Mouse (Mus musculus) thymus, adult 2 months (tissue): ENCODE data around the gene Cs. TPM values are rescaled to one million over a fixed set of nuclear protein-coding genes. Genes with fewer than 3 reads are reported as not detected.
A peak's percentile ranks its signal among the peaks of the same experiment; 100 is the strongest.

ENCODE experiments used
- DNase-seq: peaks from one replicate; pipeline ENCODE4 v3.0.0; 2021
- H3K27ac ChIP-seq: fragments of 200-500 bp; 2 replicates; pipeline ENCODE4 v1.5.1; 2012; ENCODE audit warnings: low read length, control low read depth; ENCODE audit not compliant: control insufficient read depth, insufficient read depth
- H3K27me3 ChIP-seq: fragments of 200-500 bp; 2 replicates; pipeline ENCODE4 v1.6.1; 2012; ENCODE audit warnings: mild to moderate bottlenecking, low read length, moderate library complexity, mixed read lengths; ENCODE audit not compliant: control insufficient read depth, insufficient read depth
- H3K36me3 ChIP-seq: fragments of 200-500 bp; 2 replicates; pipeline ENCODE4 v1.6.1; 2012; ENCODE audit warnings: mild to moderate bottlenecking, low read length, moderate library complexity; ENCODE audit not compliant: control insufficient read depth, insufficient read depth
- H3K4me1 ChIP-seq: fragments of 200-500 bp; replicated peaks from 2 replicates; pipeline ENCODE4 v1.6.1; 2012; ENCODE audit warnings: low read length; ENCODE audit not compliant: control insufficient read depth, insufficient read depth
- H3K4me3 ChIP-seq: fragments of 200-500 bp; 2 replicates; pipeline ENCODE4 v1.5.1; 2012; ENCODE audit warnings: mild to moderate bottlenecking, low read length, control low read depth, moderate library complexity; ENCODE audit not compliant: control insufficient read depth, insufficient read depth
- CTCF ChIP-seq: fragments of 200-500 bp; IDR thresholded peaks from 2 replicates; pipeline ENCODE4 v1.5.1; 2012; ENCODE audit warnings: mild to moderate bottlenecking, control low read depth, low read length, moderate library complexity, borderline replicate concordance; ENCODE audit not compliant: control insufficient read depth, poor library complexity, insufficient read depth; ENCODE audit errors: extremely low read depth
- POLR2A ChIP-seq: fragments of 200-500 bp; IDR thresholded peaks from 2 replicates; pipeline ENCODE4 v1.6.1; 2012; ENCODE audit warnings: mild to moderate bottlenecking, low read length, control low read depth, moderate library complexity; ENCODE audit not compliant: control insufficient read depth, poor library complexity, insufficient read depth; ENCODE audit errors: extremely low read depth
- WGBS: fragments of 180-500 bp; shearing (Covaris S2); methylation state at CpG from one replicate; pipeline ENCODE4 v1.1.7; 2018; 5-methylcytosine and 5-hydroxymethylcytosine counted together
- polyA plus RNA-seq: library from polyadenylated mRNA; depleted of rRNA; stranded (reverse); fragments of >200 nt; gene quantifications from 2 replicates; pipeline ENCODE4 v1.2.3, GENCODE M21; 2012

The Cs gene
- polyA plus RNA-seq, 1 experiment: 225 TPM

GRCm38 (mm10) chr10:128401638-128402037 lies 64.1 kb downstream of the Cs start:
- H3K27ac ChIP-seq: peak overlapping the region; percentile 12; the same call in 1 of the 2 replicates
- H3K4me3 ChIP-seq: no peak overlapping the region
- H3K4me1 ChIP-seq: 0 out of 2 replicates have a peak, but pooled peaks cover 4% of the 10 kb centered on the region
- H3K27me3 ChIP-seq: no peaks in the 10 kb centered on the region
- H3K36me3 ChIP-seq: no peaks in the 10 kb centered on the region
- no peak for TF ChIP-seq POLR2A
- TF ChIP-seq CTCF: no peak
- no peak for DNase-seq
- 84% methylated on average over 9 of the region's 9 CpGs for WGBS

GRCm38 (mm10) chr10:128403931-128404330 lies 66.4 kb downstream of the Cs start:
- DNase-seq: no peak
- Histone ChIP-seq H3K27ac (no peak overlapping the region), H3K4me1 (peaks cover 9% of the 10 kb centered on the region), H3K4me3 (no peak overlapping the region), H3K36me3 (no peaks in the 10 kb centered on the region), H3K27me3 (no peaks in the 10 kb centered on the region)
- TF ChIP-seq POLR2A: no peak
- TF ChIP-seq CTCF: no peak
- 94% methylated on average over 7 of the region's 7 CpGs for WGBS

GRCm38 (mm10) chr10:128408591-128409535 lies 71.3 kb downstream of the Cs start:
- H3K4me1 ChIP-seq: peaks cover 25% of the 10 kb centered on the region
- peak; percentile 37 for DNase-seq
- peak overlapping the region; percentile 68 for H3K4me3 ChIP-seq
- WGBS: 24% methylated on average over 35 of the region's 35 CpGs
- peak overlapping the region; percentile 3; the same call in 1 of the 2 replicates for H3K27ac ChIP-seq
- H3K36me3 ChIP-seq: no peaks in the 10 kb centered on the region
- H3K27me3 ChIP-seq: no peaks in the 10 kb centered on the region
- TF ChIP-seq CTCF (no peak), POLR2A (no peak)

GRCm38 (mm10) chr10:128409692-128410559 lies 72.4 kb downstream of the Cs start:
- Histone ChIP-seq H3K27ac (peak overlapping the region; percentile 94), H3K4me3 (peak overlapping the region; percentile 68), H3K27me3 (no peaks in the 10 kb centered on the region), H3K36me3 (no peaks in the 10 kb centered on the region), H3K4me1 (peaks cover 25% of the 10 kb centered on the region)
- DNase-seq: peak; percentile 96
- TF ChIP-seq CTCF (peak; percentile 91), POLR2A (peak; percentile 63; the same call in 1 of the 2 replicates)
- 7% methylated on average over 36 of the region's 36 CpGs for WGBS

GRCm38 (mm10) chr10:128410560-128410845 lies 73.0 kb downstream of the Cs start:
- peak; percentile 16 for DNase-seq
- Histone ChIP-seq H3K27ac (peak overlapping the region; percentile 94), H3K27me3 (no peaks in the 10 kb centered on the region), H3K36me3 (no peaks in the 10 kb centered on the region), H3K4me1 (peaks cover 25% of the 10 kb centered on the region), H3K4me3 (peak overlapping the region; percentile 35)
- no peak for TF ChIP-seq CTCF
- no peak for TF ChIP-seq POLR2A
- 11% methylated on average over 4 of the region's 4 CpGs for WGBS

GRCm38 (mm10) chr10:128411211-128412054 lies 73.9 kb downstream of the Cs start, which contains the start of the genes Nabp2 and Rnf41:
Gene Nabp2, minus strand, starts transcription at chr10:128411492.
Gene Rnf41, plus strand, starts transcription at chr10:128411657.
- Histone ChIP-seq H3K27me3 (no peaks in the 10 kb centered on the region), H3K27ac (peak within 1 kb of the TSS; percentile 94), H3K4me1 (peaks cover 25% of the 10 kb centered on the region), H3K36me3 (peaks cover 7% of the 10 kb centered on the region; the same call in 1 of the 2 replicates), H3K4me3 (peak within 1 kb of the TSS; percentile 87)
- WGBS: under 1% methylated on average over 50 of the region's 50 CpGs
- peak; percentile 98 for DNase-seq
- TF ChIP-seq POLR2A: peak; percentile 96
- 0 out of 2 replicates have a peak, but pooled peaks have one; percentile 19 for TF ChIP-seq CTCF
